7 mouse cellular contexts compared by ENCODE assay signal in genomic region chr9:82975342-82976215, GRCm38 (mm10). TPM values are rescaled to one million over a fixed set of nuclear protein-coding genes. Genes with fewer than 3 reads are reported as not detected.
A peak's percentile ranks its signal among the peaks of the same experiment; 100 is the strongest.
DNase-seq lines count a peak whose midpoint lies in the region; ATAC-seq and TF ChIP-seq lines count a peak whose summit lies in the region.

TSS of gene Phip (minus strand) at chr9:82975516.

- DNase-seq in adrenal gland, adult 8-10 months = peak; percentile 86
- peak; percentile 95 for DNase-seq in embryo, embryonic 9.5 days (ENCODE audit: extremely low spot score)
- DNase-seq in gastrocnemius, postnatal 4 days (ENCODE audit: low spot score in 2 of 2) = peak; percentile 93 to 98
- DNase-seq in limb, embryonic 10.5 days (ENCODE audit: low spot score) = peak; percentile 95
- peak; percentile 89 for DNase-seq in spleen, adult 12 weeks (ENCODE audit: low spot score)

- H3K4me1 ChIP-seq in intestine, postnatal 0 days (replicated peaks; ENCODE audit: control insufficient read depth, insufficient read depth, low read length) = 0 out of 2 replicates have a peak, but pooled peaks cover 3% of the 10 kb centered on the region
- H3K4me1 ChIP-seq in limb, embryonic 10.5 days = peaks cover 24% of the 10 kb centered on the region
- peaks cover 22% of the 10 kb centered on the region for H3K4me1 ChIP-seq in midbrain, embryonic 13.5 days (replicated peaks)

- ATAC-seq in intestine, postnatal 0 days = peak; percentile 90
- ATAC-seq in midbrain, embryonic 13.5 days = peak; percentile 88

- TF ChIP-seq CTCF in intestine, postnatal 0 days (IDR thresholded peaks at IDR 0.05; ENCODE audit: low read depth) = peak; percentile 19; the same call in 1 of the 2 replicates

- peak within 1 kb of the TSS; percentile 71 for H3K4me2 ChIP-seq in intestine, postnatal 0 days (replicated peaks; ENCODE audit: low read depth)
- H3K4me2 ChIP-seq in midbrain, embryonic 13.5 days (replicated peaks) = peak within 1 kb of the TSS; percentile 70

- no peaks in the 10 kb centered on the region for H3K9me3 ChIP-seq in intestine, postnatal 0 days (ENCODE audit: control insufficient read depth)
- no peaks in the 10 kb centered on the region for H3K9me3 ChIP-seq in limb, embryonic 10.5 days (replicated peaks)
- H3K9me3 ChIP-seq in midbrain, embryonic 13.5 days = no peaks in the 10 kb centered on the region

- peak within 1 kb of the TSS; percentile 99 for H3K27ac ChIP-seq in intestine, postnatal 0 days (ENCODE audit: low read depth, low read length)
- peak within 1 kb of the TSS; percentile 99 for H3K27ac ChIP-seq in limb, embryonic 10.5 days
- H3K27ac ChIP-seq in midbrain, embryonic 13.5 days = peak within 1 kb of the TSS; percentile 100

- no peaks in the 10 kb centered on the region for H3K27me3 ChIP-seq in intestine, postnatal 0 days (replicated peaks; ENCODE audit: control insufficient read depth, insufficient read depth, low read length)
- no peaks in the 10 kb centered on the region for H3K27me3 ChIP-seq in limb, embryonic 10.5 days (ENCODE audit: low read depth, poor library complexity, severe bottlenecking)
- no peaks in the 10 kb centered on the region for H3K27me3 ChIP-seq in midbrain, embryonic 13.5 days

- peak within 1 kb of the TSS; percentile 88 for H3K4me3 ChIP-seq in intestine, postnatal 0 days (ENCODE audit: low read depth, low read length)
- peak within 1 kb of the TSS; percentile 90 for H3K4me3 ChIP-seq in limb, embryonic 10.5 days
- H3K4me3 ChIP-seq in midbrain, embryonic 13.5 days (replicated peaks) = peak within 1 kb of the TSS; percentile 91

- under 1% methylated on average over 73 of the region's 79 CpGs for WGBS in intestine, postnatal 0 days
- under 1% methylated on average over 74 of the region's 79 CpGs for WGBS in limb, embryonic 10.5 days
- under 1% methylated on average over 75 of the region's 79 CpGs for WGBS in midbrain, embryonic 13.5 days

- H3K36me3 ChIP-seq in intestine, postnatal 0 days (ENCODE audit: control insufficient read depth, insufficient read depth) = no peaks in the 10 kb centered on the region
- H3K36me3 ChIP-seq in limb, embryonic 10.5 days = peaks cover 6% of the 10 kb centered on the region
- H3K36me3 ChIP-seq in midbrain, embryonic 13.5 days = no peaks in the 10 kb centered on the region

- peak within 1 kb of the TSS; percentile 91 for H3K9ac ChIP-seq in intestine, postnatal 0 days (ENCODE audit: low read depth, low read length)
- peak within 1 kb of the TSS; percentile 97 for H3K9ac ChIP-seq in midbrain, embryonic 13.5 days (replicated peaks)

RNA-seq across cellular contexts. Expression of gene Phip, which starts in this region (rescaled TPM):
- total RNA-seq in adrenal gland, adult 8-10 months (2022) = 100 to 1,000 TPM in 1 of 4 experiments, 10 to 100 TPM in 3; 81.8 to 138 (median 89.3) TPM
- 10 to 100 TPM; 67.4 to 75.6 TPM for total RNA-seq in gastrocnemius, postnatal 4 days (2021)
- polyA plus RNA-seq in intestine, postnatal 0 days (2015; fragmentation: Nextera tagmentation; extraction: Ambion mirVana) = 19.7 and 22.6 TPM in 2 replicates
- 113 and 130 TPM in 2 replicates for polyA plus RNA-seq in limb, embryonic 10.5 days (2016; fragmentation: Nextera tagmentation; extraction: Ambion mirVana)
- polyA plus RNA-seq in midbrain, embryonic 13.5 days (2015; fragmentation: Nextera tagmentation; extraction: Ambion mirVana) = 139 and 143 TPM in 2 replicates

Comparison
In these comparisons a context has a peak if more than half of its experiments do, and no peak if none do; other contexts are left out.
1. Peak in every context shown above with its lines: DNase-seq, ATAC-seq, H3K4me3 ChIP-seq and H3K27ac ChIP-seq.